Mouse (Mus musculus) thymus, adult 2 months (tissue): ENCODE data around the gene Eif4e2.

Experiments used
- CTCF ChIP-seq: fragments of 200-500 bp; IDR thresholded peaks from 2 replicates; pipeline ENCODE4 v1.5.1; 2012; ENCODE audit warnings: mild to moderate bottlenecking, control low read depth, low read length, moderate library complexity, borderline replicate concordance; ENCODE audit not compliant: control insufficient read depth, poor library complexity, insufficient read depth; ENCODE audit errors: extremely low read depth
- POLR2A ChIP-seq: fragments of 200-500 bp; IDR thresholded peaks from 2 replicates; pipeline ENCODE4 v1.6.1; 2012; ENCODE audit warnings: mild to moderate bottlenecking, low read length, control low read depth, moderate library complexity; ENCODE audit not compliant: control insufficient read depth, poor library complexity, insufficient read depth; ENCODE audit errors: extremely low read depth

DNA sequence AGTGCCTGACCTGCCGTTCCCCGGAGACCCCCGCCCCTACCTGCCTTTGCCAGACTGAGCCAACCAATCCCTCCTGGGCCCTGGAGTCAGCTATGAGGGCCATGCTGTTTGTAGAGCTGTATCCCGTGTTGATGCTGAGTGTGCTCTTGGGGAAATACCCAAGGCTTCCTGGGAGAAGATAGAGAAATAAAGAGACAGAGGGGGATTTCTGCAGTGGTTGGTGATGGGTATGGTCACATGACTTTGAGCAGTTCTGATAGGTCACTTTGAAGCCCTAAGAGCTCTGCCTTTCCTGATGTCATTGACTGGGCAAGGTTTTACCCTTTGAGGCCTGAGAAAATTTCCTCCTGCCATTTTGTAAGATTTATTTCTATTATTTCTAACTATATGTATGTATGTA, 2.3 kb upstream of the Eif4e2 start:
- TF ChIP-seq CTCF (no peak), POLR2A (no peak)
